Mouse (Mus musculus): ENCODE data around the gene 4930486L24Rik. TPM values are rescaled to one million over a fixed set of nuclear protein-coding genes. Genes with fewer than 3 reads are reported as not detected.
"Not testable (repeated sequence)": the region's sequence is repeated elsewhere in the genome, so short reads cannot be mapped to it uniquely, and the experiment has no call there.

Gene 4930486L24Rik
- under 1 TPM in 2 of 4 experiments, not detected in 2; 0.31 to 0.92 TPM for total RNA-seq (2022)

- no peak for DNase-seq (ENCODE audit: low spot score)
These were observed at the start of gene 4930486L24Rik for GRCm38 (mm10) chr13:60864281-60864680. TSS of gene 4930486L24Rik (minus strand) at chr13:60864475.

DNA sequence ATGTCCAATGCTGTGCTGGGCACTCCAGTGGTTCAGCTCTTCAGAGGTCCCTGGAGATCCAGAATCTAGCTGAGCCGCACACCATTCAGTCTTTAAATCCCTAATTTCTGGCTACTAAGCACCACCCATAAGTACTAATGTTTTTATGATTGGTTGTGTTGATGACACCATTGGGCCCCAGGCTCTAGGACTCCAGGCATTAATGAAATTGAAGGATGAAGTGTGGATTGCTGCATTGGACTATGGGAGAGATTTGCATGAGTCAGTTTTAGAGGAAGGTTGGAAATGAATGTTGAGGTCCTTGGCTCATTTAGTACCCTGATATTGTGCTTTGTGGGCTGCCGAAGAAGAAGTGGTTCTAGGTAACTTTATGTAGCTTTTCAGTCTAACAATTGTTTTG, 40.5 kb upstream of the 4930486L24Rik start, which contains the start of gene Tpbpb:
Gene Tpbpb, minus strand, starts transcription at position 101 of the 400 bp plus-strand sequence.
- not testable (repeated sequence) for DNase-seq (ENCODE audit: low spot score)

- peak; percentile 86 for DNase-seq (ENCODE audit: low spot score)
These were observed 33.1 kb upstream of the 4930486L24Rik start, which contains the start of gene Ctla2b for GRCm38 (mm10) chr13:60897328-60897727. TSS of gene Ctla2b (minus strand) at chr13:60897447.

DNA sequence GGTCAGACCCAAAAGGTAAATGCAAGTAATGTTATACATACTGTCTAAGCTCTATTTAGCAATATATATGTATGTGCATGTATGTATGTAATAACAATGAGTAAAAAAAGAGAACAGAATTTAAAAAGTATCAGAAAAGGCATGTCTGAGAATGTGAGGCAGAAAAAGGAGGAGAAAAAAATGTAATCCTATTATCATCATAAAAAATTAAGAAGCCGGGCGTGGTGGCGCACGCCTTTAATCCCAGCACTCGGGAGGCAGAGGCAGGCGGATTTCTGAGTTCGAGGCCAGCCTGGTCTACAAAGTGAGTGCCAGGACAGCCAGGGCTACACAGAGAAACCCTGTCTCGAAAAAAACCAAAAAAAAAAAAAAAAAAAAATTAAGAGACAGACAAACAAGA, 32.5 kb upstream of the 4930486L24Rik start, which contains the start of gene Gm49392:
Gene Gm49392, minus strand, starts transcription at position 101 of the 400 bp plus-strand sequence.
- not testable (repeated sequence) for DNase-seq (ENCODE audit: low spot score)

DNA sequence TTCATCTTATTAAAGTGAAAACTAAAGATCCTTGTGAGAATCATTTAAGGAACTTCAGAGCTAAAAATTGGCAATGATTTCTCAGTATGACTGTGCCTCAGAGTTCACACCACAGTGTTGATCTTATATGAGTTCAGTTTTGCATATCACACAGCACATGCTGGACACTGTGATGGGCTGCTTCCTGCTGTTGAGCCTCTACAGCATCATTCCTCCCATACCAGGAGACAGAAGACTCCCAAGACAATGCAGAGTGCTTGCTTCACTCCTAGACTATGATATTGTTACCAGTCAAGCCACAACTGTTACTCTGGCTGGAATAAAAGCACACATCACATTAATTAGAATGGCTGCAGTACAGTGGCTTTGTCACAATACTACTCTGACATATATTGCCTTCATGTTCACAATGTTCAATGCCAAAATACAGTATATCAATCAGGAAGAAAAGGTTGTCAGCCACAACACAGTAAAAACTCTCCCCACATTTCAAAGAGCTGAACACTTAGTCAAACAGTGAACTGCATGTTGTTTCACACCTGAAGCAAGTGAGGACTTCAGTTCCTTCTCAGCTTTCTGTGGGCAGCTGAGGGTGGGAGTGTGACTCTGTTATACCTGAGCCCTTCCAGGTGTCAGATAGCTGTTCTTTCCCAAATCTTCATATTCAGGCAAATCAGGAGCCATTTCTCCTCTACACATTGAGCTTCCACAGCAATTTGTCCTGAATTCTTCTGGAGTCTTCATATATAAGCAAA, 31.3 kb upstream of the 4930486L24Rik start:
- no peak for DNase-seq (ENCODE audit: low spot score)

GRCm38 (mm10) chr13:60892301-60892700, 28.0 kb upstream of the 4930486L24Rik start:
- DNase-seq (ENCODE audit: low spot score), result no peak

DNA sequence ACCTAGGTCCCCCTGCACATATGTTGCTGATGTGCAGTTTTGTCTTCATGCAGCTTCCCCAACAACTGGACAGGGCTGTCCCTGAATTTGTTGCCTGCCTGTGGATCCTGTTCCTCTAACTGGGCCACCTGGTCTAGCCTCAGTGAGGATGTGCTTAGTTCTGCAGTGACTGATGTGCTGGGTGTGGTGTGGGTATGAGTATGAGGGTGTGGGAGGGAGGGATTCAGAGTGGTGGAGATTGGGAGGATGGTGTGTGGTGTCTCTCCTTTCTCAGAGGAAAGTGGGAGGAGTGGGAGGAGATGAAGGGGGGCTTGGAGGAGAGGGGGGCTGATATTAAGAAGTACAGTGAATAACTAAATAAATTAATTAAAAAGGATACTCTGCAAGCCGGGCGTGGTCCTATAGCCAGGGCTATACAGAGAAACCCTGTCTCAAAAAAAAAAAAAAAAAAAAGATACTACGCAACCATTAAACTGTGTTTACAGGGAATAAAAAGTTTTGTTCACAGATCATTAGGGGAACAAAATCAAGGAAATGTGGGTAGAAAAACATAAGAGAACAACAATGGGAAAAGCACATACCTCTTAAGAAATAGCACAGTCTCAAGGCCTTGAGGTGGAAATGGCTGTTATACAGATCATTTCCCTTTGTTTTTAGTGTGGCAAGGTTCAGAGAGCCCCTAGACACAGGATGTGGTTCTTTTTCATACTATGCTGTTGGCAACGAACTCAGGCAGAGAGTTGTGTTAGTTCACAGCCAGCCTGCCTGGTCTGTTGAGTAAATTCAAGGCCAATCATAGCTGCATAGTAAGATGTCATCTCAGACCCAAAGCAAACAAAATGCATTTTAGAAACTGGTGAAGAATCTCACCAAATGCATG, 15.8 kb downstream of the 4930486L24Rik start:
- peak; percentile 53 for DNase-seq (ENCODE audit: low spot score)

- DNase-seq (ENCODE audit: low spot score), result no peak
These were observed 21.1 kb downstream of the 4930486L24Rik start for GRCm38 (mm10) chr13:60843153-60843552.

DNA sequence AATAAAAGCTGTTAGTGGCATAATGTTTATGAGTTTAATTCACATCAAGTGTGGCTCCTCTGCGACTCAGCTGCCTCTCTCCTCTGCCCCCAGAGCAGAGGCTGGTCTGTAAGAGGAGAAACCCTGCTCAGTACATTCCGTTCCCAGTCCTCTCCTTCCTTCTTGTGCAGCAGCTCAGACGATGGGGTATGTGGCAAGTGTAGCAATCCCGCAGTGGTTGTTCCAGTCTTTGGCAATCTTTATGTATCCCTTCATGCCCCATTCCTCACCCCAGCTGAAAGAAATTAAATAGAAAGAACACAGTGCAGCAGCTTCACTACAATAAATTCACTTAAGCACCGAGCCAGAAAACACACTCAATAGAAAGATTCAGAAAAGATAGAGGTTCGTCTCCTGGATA, 21.6 kb downstream of the 4930486L24Rik start:
- no peak for DNase-seq (ENCODE audit: low spot score)

- no peak for DNase-seq (ENCODE audit: low spot score)
These were observed 24.8 kb downstream of the 4930486L24Rik start for GRCm38 (mm10) chr13:60839353-60839902.

DNA sequence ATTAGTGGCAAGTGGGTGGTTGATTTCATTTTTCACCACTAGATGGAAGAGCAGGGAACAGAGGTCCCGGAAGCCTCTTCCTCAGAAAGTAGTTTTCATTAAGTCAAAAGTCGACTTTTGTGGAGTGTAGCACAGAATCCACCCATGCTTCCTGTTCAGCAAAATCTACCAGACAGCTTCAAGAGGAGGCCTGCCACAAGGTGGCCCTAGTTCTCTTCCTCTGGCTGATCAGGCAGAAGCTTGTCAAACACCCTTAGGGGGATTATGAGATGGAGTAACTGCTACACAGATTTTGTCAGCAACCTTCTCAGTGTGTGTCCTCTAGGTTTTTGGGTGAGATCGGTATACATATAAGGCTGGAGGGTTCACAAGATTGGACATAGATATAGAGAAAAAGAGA, 38.2 kb downstream of the 4930486L24Rik start:
- DNase-seq (ENCODE audit: low spot score), result peak; percentile 38

- no peak for DNase-seq (ENCODE audit: low spot score)
These were observed 43.6 kb downstream of the 4930486L24Rik start for GRCm38 (mm10) chr13:60820486-60821175.

- peak; percentile 15 for DNase-seq (ENCODE audit: low spot score)
These were observed 44.8 kb downstream of the 4930486L24Rik start for GRCm38 (mm10) chr13:60819469-60819868.

GRCm38 (mm10) chr13:60813722-60814121, 50.6 kb downstream of the 4930486L24Rik start:
- peak; percentile 3 for DNase-seq (ENCODE audit: low spot score)

GRCm38 (mm10) chr13:60812768-60813167, 51.5 kb downstream of the 4930486L24Rik start:
- DNase-seq (ENCODE audit: low spot score), result no peak

DNA sequence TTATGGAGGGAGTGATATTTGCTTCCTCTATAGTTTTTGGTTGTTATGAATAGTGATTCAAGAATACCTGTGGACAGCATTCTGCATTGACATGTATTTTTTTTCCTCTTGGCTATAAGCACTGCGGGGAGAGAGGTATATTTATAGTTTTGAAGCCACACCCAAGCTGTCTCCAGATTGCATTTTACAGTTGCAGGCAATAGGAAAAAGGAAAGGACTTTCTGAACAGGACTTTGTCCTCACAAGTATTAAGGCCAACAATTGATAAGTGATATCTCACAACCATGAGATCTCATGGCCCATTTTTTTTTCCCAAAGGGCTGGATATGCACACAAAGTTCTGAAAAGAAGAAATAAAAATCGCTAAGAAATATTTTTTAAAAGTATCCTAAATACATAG, 54.6 kb downstream of the 4930486L24Rik start:
- DNase-seq (ENCODE audit: low spot score), result no peak

- DNase-seq (ENCODE audit: low spot score), result no peak
These were observed 61.5 kb downstream of the 4930486L24Rik start, which contains the start of gene Ctsll3 for GRCm38 (mm10) chr13:60802749-60803148. TSS of gene Ctsll3 (minus strand) at chr13:60802849.
